Mouse (Mus musculus): Measurements from ENCODE around the gene Wnk2. TPM values are rescaled to one million over a fixed set of nuclear protein-coding genes. Genes with fewer than 3 reads are reported as not detected.
A peak's percentile ranks its signal among the peaks of the same experiment; 100 is the strongest.

The Wnk2 gene
- total and polyA plus RNA-seq, 3 experiments, result 30.9 to 79.4 (median 66.7) TPM

- peak overlapping the region; percentile 76 for H3K27ac ChIP-seq
- no peak overlapping the region for H3K4me3 ChIP-seq
- H3K9ac ChIP-seq (ENCODE audit: low read depth, low read length), result no peak overlapping the region
- no peaks in the 10 kb centered on the region for H3K27me3 ChIP-seq (ENCODE audit: control insufficient read depth, insufficient read depth, low read length)
- H3K36me3 ChIP-seq (ENCODE audit: control insufficient read depth, insufficient read depth, low read length), result no peaks in the 10 kb centered on the region
- intact Hi-C loops (cut with DNase I), result no loop called here
- TF ChIP-seq POLR2A (IDR thresholded peaks at IDR 0.05; ENCODE audit: insufficient read depth, low read depth, low read length), result no peak
- no peak for TF ChIP-seq CTCF (IDR thresholded peaks at IDR 0.05)
- no peak for TF ChIP-seq EP300 (IDR thresholded peaks at IDR 0.05; ENCODE audit: insufficient read depth, low read depth, low read length)
- no peaks in the 10 kb centered on the region for H3K79me2 ChIP-seq (replicated peaks; ENCODE audit: control insufficient read depth, insufficient read depth, low read length)
- H3K4me1 ChIP-seq (ENCODE audit: control insufficient read depth, insufficient read depth, low read length), result peaks cover 14% of the 10 kb centered on the region; the same call in 1 of the 2 replicates
- 38% methylated on average over 15 of the region's 15 CpGs for WGBS
- DNase-seq, result peak in 1 of 2 experiments; percentile 51
Measured at GRCm38 (mm10) chr13:49127844-49128631, 19.8 kb downstream of the Wnk2 start.

GRCm38 (mm10) chr13:49122106-49122505 is 25.7 kb downstream of the Wnk2 start:
- 81% methylated on average over 4 of the region's 4 CpGs for WGBS
- Histone ChIP-seq H3K27me3 (ENCODE audit: control insufficient read depth, insufficient read depth, low read length) (no peaks in the 10 kb centered on the region), H3K27ac (no peak overlapping the region), H3K9ac (ENCODE audit: low read depth, low read length) (no peak overlapping the region), H3K79me2 (replicated peaks; ENCODE audit: control insufficient read depth, insufficient read depth, low read length) (no peaks in the 10 kb centered on the region), H3K4me3 (no peak overlapping the region), H3K4me1 (ENCODE audit: control insufficient read depth, insufficient read depth, low read length) (no peaks in the 10 kb centered on the region), H3K36me3 (ENCODE audit: control insufficient read depth, insufficient read depth, low read length) (no peaks in the 10 kb centered on the region)
- no peak for DNase-seq
- TF ChIP-seq CTCF (IDR thresholded peaks at IDR 0.05), result no peak
- intact Hi-C loops (cut with DNase I), result loop anchor here (2.0 kb wide), 1 partner anchor 17 kb away; no protein-coding TSS in a partner anchor

DNA sequence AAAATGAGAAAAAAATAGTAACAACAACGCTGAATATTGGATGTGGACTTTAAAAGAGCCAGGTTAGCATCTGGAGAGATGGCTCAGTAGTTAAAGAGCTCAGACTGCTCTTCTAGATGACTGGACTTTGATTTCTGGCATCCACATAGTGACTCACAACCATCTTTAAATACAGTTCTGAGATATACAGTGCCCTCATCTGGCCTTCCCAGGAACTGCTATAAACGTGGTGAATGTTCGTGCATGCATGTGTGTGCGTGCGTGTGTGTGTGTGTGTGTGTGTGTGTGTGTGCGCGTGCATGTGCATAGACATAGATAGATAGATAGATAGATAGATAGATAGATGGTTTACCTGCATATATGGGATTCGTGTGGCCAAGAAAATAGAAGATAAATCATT is 30.3 kb downstream of the Wnk2 start:
- H3K4me3 ChIP-seq, result no peak overlapping the region

GRCm38 (mm10) chr13:49114921-49115320 is 32.9 kb downstream of the Wnk2 start:
- no peaks in the 10 kb centered on the region for H3K79me2 ChIP-seq (replicated peaks; ENCODE audit: control insufficient read depth, insufficient read depth, low read length)
- H3K27me3 ChIP-seq (ENCODE audit: control insufficient read depth, insufficient read depth, low read length), result no peaks in the 10 kb centered on the region
- H3K4me3 ChIP-seq, result no peak overlapping the region
- intact Hi-C loops (cut with DNase I), result no loop called here
- DNase-seq, result no peak
- no peaks in the 10 kb centered on the region; the same call in 1 of the 2 replicates for H3K4me1 ChIP-seq (ENCODE audit: control insufficient read depth, insufficient read depth, low read length)
- no peak overlapping the region for H3K9ac ChIP-seq (ENCODE audit: low read depth, low read length)
- no peaks in the 10 kb centered on the region for H3K36me3 ChIP-seq (ENCODE audit: control insufficient read depth, insufficient read depth, low read length)
- 92% methylated on average over 14 of the region's 14 CpGs for WGBS
- H3K27ac ChIP-seq, result no peak overlapping the region
- no peak for TF ChIP-seq CTCF (IDR thresholded peaks at IDR 0.05)
- TF ChIP-seq EP300 (IDR thresholded peaks at IDR 0.05; ENCODE audit: insufficient read depth, low read depth, low read length), result no peak
- no peak for TF ChIP-seq POLR2A (IDR thresholded peaks at IDR 0.05; ENCODE audit: insufficient read depth, low read depth, low read length)

More for the DNA sequence above, 30.3 kb downstream of the Wnk2 start:
- whole genome bisulfite sequencing, result 86% methylated on average over 8 of the region's 8 CpGs
- no peak for TF ChIP-seq POLR2A (IDR thresholded peaks at IDR 0.05; ENCODE audit: insufficient read depth, low read depth, low read length)
- peak; percentile 14 for TF ChIP-seq CTCF (IDR thresholded peaks at IDR 0.05)
- no peaks in the 10 kb centered on the region; the same call in 1 of the 2 replicates for H3K4me1 ChIP-seq (ENCODE audit: control insufficient read depth, insufficient read depth, low read length)
- no peaks in the 10 kb centered on the region for H3K27me3 ChIP-seq (ENCODE audit: control insufficient read depth, insufficient read depth, low read length)
- intact Hi-C loops (cut with DNase I), result no loop called here
- H3K36me3 ChIP-seq (ENCODE audit: control insufficient read depth, insufficient read depth, low read length), result no peaks in the 10 kb centered on the region
- no peak overlapping the region for H3K27ac ChIP-seq
- DNase-seq, result no peak
- H3K9ac ChIP-seq (ENCODE audit: low read depth, low read length), result no peak overlapping the region
- no peaks in the 10 kb centered on the region for H3K79me2 ChIP-seq (replicated peaks; ENCODE audit: control insufficient read depth, insufficient read depth, low read length)

DNA sequence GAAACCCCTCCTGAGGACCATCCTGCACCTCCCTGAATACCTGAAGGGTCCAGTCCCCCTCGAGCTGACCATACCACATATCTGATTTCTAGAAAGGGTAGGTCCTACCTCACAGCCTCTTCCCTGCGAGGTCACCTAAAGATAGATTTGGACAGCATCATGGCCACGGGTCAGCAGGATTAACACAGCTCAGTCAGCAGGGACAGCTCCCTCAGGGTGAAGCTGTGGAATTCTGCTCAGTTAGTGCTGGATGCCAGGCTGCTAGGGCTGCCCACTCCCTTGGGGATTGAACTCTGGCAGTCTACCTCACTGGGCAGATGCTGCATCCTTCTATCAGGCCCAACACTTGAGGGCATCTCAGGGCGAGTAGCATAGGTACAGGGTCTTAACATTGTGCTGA is 33.7 kb downstream of the Wnk2 start:
- Histone ChIP-seq H3K9ac (ENCODE audit: low read depth, low read length) (no peak overlapping the region), H3K36me3 (ENCODE audit: control insufficient read depth, insufficient read depth, low read length) (no peaks in the 10 kb centered on the region), H3K79me2 (replicated peaks; ENCODE audit: control insufficient read depth, insufficient read depth, low read length) (no peaks in the 10 kb centered on the region), H3K27me3 (ENCODE audit: control insufficient read depth, insufficient read depth, low read length) (no peaks in the 10 kb centered on the region), H3K27ac (peak overlapping the region; percentile 51), H3K4me3 (no peak overlapping the region), H3K4me1 (ENCODE audit: control insufficient read depth, insufficient read depth, low read length) (no peaks in the 10 kb centered on the region; the same call in 1 of the 2 replicates)
- 31% methylated on average over 4 of the region's 4 CpGs for WGBS
- TF ChIP-seq EP300 (IDR thresholded peaks at IDR 0.05; ENCODE audit: insufficient read depth, low read depth, low read length) (no peak), CTCF (IDR thresholded peaks at IDR 0.05) (no peak), POLR2A (IDR thresholded peaks at IDR 0.05; ENCODE audit: insufficient read depth, low read depth, low read length) (no peak)
- DNase-seq, result no peak
- intact Hi-C loops (cut with DNase I), result no loop called here

- H3K4me3 ChIP-seq, result no peak overlapping the region
- H3K27ac ChIP-seq, result peak overlapping the region; percentile 51; the same call in 1 of the 2 replicates
- no peak overlapping the region for H3K9ac ChIP-seq (ENCODE audit: low read depth, low read length)
- no peaks in the 10 kb centered on the region for H3K79me2 ChIP-seq (replicated peaks; ENCODE audit: control insufficient read depth, insufficient read depth, low read length)
- H3K27me3 ChIP-seq (ENCODE audit: control insufficient read depth, insufficient read depth, low read length), result no peaks in the 10 kb centered on the region
- TF ChIP-seq POLR2A (IDR thresholded peaks at IDR 0.05; ENCODE audit: insufficient read depth, low read depth, low read length) (no peak), EP300 (IDR thresholded peaks at IDR 0.05; ENCODE audit: insufficient read depth, low read depth, low read length) (no peak), CTCF (IDR thresholded peaks at IDR 0.05) (no peak)
- WGBS, result 75% methylated on average over 4 of the region's 4 CpGs
- no peak for DNase-seq
- H3K36me3 ChIP-seq (ENCODE audit: control insufficient read depth, insufficient read depth, low read length), result no peaks in the 10 kb centered on the region
- H3K4me1 ChIP-seq (ENCODE audit: control insufficient read depth, insufficient read depth, low read length), result no peaks in the 10 kb centered on the region; the same call in 1 of the 2 replicates
- intact Hi-C loops (cut with DNase I), result no loop called here
Measured at GRCm38 (mm10) chr13:49113345-49113744, 34.5 kb downstream of the Wnk2 start.
